Mouse (Mus musculus) CH12.LX (cell line): ENCODE results near the gene Tmem132c. TPM values are rescaled to one million over a fixed set of nuclear protein-coding genes. Genes with fewer than 3 reads are reported as not detected.

Experiments used
- DNase-seq: peaks from one replicate; pipeline ENCODE4 v3.0.0-alpha.2; 2013; ENCODE audit errors: extremely low read depth
- H3K27ac ChIP-seq: 2 replicates; pipeline ENCODE4 v1.5.1; 2012; ENCODE audit warnings: low read depth, mild to moderate bottlenecking, control low read depth, moderate library complexity; ENCODE audit not compliant: insufficient read depth
- H3K27me3 ChIP-seq: replicated peaks from 2 replicates; pipeline ENCODE3; 2012; ENCODE audit warnings: inconsistent platforms
- H3K36me3 ChIP-seq, 2 experiments: replicated peaks in 1 of 2; 2 replicates each; pipeline versions ENCODE3 to v1.6.1; 2012; ENCODE audit warnings: inconsistent platforms in 1 of 2, low read length in 1 of 2, mild to moderate bottlenecking in 1 of 2, mixed read lengths in 1 of 2, moderate library complexity in 1 of 2; ENCODE audit not compliant: control insufficient read depth in 1 of 2, insufficient read depth in 1 of 2
- H3K4me1 ChIP-seq, 2 experiments: 2 replicates each; pipeline ENCODE4 v1.6.1; 2012; ENCODE audit warnings: inconsistent platforms in 1 of 2, moderate library complexity in 1 of 2; ENCODE audit not compliant: insufficient read depth in 2 of 2, control insufficient read depth in 1 of 2
- H3K4me2 ChIP-seq: 2 replicates; pipeline ENCODE4 v1.6.1; 2012; ENCODE audit warnings: low read depth, mild to moderate bottlenecking, control low read depth; ENCODE audit not compliant: poor library complexity, insufficient read depth, severe bottlenecking
- H3K4me3 ChIP-seq, 3 experiments: fragments of 150-350 bp in 1 of 3; sonication (generic) in 1 of 3; replicated peaks in 1 of 3; 2 replicates each; pipeline versions ENCODE3 to v1.5.1; 2011 to 2012; ENCODE audit warnings: low read depth in 2 of 3, low read length in 2 of 3, mild to moderate bottlenecking in 2 of 3, moderate library complexity in 2 of 3, control low read depth in 1 of 3, improper control_type of control experiment in 1 of 3, inconsistent platforms in 1 of 3, mixed read lengths in 1 of 3; ENCODE audit not compliant: poor library complexity in 1 of 3
- H3K79me2 ChIP-seq: replicated peaks from 2 replicates; pipeline ENCODE4 v1.6.1; 2012; ENCODE audit warnings: mild to moderate bottlenecking, moderate library complexity; ENCODE audit not compliant: control insufficient read depth, poor library complexity, insufficient read depth, severe bottlenecking; ENCODE audit errors: extremely low read depth
- H3K9ac ChIP-seq: 2 replicates; pipeline ENCODE4 v1.6.1; 2012; ENCODE audit warnings: low read depth, mild to moderate bottlenecking, control low read depth, moderate library complexity; ENCODE audit not compliant: insufficient read depth
- H3K9me3 ChIP-seq: replicated peaks from 2 replicates; pipeline ENCODE3; 2012; ENCODE audit warnings: low read length, inconsistent platforms, mixed read lengths
- BHLHE40 ChIP-seq: IDR thresholded peaks from 2 replicates; pipeline ENCODE4 v1.6.1; 2011; ENCODE audit warnings: mild to moderate bottlenecking, low read depth, low read length, improper control_type of control experiment
- CHD1 ChIP-seq: IDR thresholded peaks from 2 replicates; pipeline ENCODE4 v1.6.1; 2012; ENCODE audit warnings: low read depth, low read length, improper control_type of control experiment, inconsistent platforms
- CHD2 ChIP-seq: IDR thresholded peaks from 2 replicates; pipeline ENCODE4 v1.6.1; 2011; ENCODE audit warnings: low read length, improper control_type of control experiment
- CTCF ChIP-seq, 2 experiments: IDR thresholded peaks in 1 of 2; conservative IDR thresholded peaks in 1 of 2; 2 replicates each; pipeline ENCODE4 v1.5.1; 2011 to 2012; ENCODE audit warnings: low read depth in 2 of 2, low read length in 2 of 2, improper control_type of control experiment in 1 of 2, inconsistent platforms in 1 of 2, mild to moderate bottlenecking in 1 of 2, moderate library complexity in 1 of 2
- E2F4 ChIP-seq: IDR thresholded peaks from 2 replicates; pipeline ENCODE4 v1.6.1; 2011; ENCODE audit warnings: low read depth, low read length, improper control_type of control experiment; ENCODE audit not compliant: insufficient replicate concordance
- EP300 ChIP-seq: IDR thresholded peaks from 2 replicates; pipeline ENCODE4 v1.6.1; 2011; ENCODE audit warnings: low read length, improper control_type of control experiment
- ETS1 ChIP-seq: conservative IDR thresholded peaks from 2 replicates; pipeline ENCODE4 v1.6.1; 2012; ENCODE audit warnings: low read depth, mild to moderate bottlenecking, inconsistent platforms, low read length, improper control_type of control experiment, moderate library complexity
- GABPA ChIP-seq: IDR thresholded peaks from 2 replicates; pipeline ENCODE4 v1.6.1; 2012; ENCODE audit warnings: low read depth, low read length, improper control_type of control experiment, inconsistent platforms; ENCODE audit not compliant: insufficient replicate concordance
- HCFC1 ChIP-seq: IDR thresholded peaks from 2 replicates; pipeline ENCODE4 v1.6.1; 2012; ENCODE audit warnings: low read depth, mild to moderate bottlenecking, inconsistent platforms, low read length, improper control_type of control experiment
- IRF4 ChIP-seq: IDR thresholded peaks from 2 replicates; pipeline ENCODE4 v1.6.1; 2014; ENCODE audit warnings: low read depth, mild to moderate bottlenecking, inconsistent platforms, low read length, improper control_type of control experiment
- KAT2A ChIP-seq: IDR thresholded peaks from 2 replicates; pipeline ENCODE4 v1.6.1; 2012; ENCODE audit warnings: low read length, improper control_type of control experiment, inconsistent platforms; ENCODE audit not compliant: insufficient replicate concordance
- MAZ ChIP-seq: IDR thresholded peaks from 2 replicates; pipeline ENCODE4 v1.6.1; 2012; ENCODE audit warnings: low read depth, mild to moderate bottlenecking, inconsistent platforms, low read length, improper control_type of control experiment, moderate library complexity
- MEF2A ChIP-seq: IDR thresholded peaks from 2 replicates; pipeline ENCODE4 v1.6.1; 2014; ENCODE audit warnings: low read depth, mild to moderate bottlenecking, inconsistent platforms, low read length, improper control_type of control experiment, borderline replicate concordance
- MXI1 ChIP-seq: IDR thresholded peaks from 2 replicates; pipeline ENCODE4 v1.6.1; 2011; ENCODE audit warnings: mild to moderate bottlenecking, low read depth, low read length, improper control_type of control experiment
- MYC ChIP-seq: IDR thresholded peaks from 2 replicates; pipeline ENCODE4 v1.6.1; 2011; ENCODE audit warnings: low read depth, mild to moderate bottlenecking, improper control_type of control experiment, low read length
- NRF1 ChIP-seq: IDR thresholded peaks from 2 replicates; pipeline ENCODE4 v1.6.1; 2014; ENCODE audit warnings: low read depth, mild to moderate bottlenecking, inconsistent platforms, low read length, improper control_type of control experiment, moderate library complexity
- PAX5 ChIP-seq: IDR thresholded peaks from 2 replicates; pipeline ENCODE4 v1.6.1; 2012; ENCODE audit warnings: low read length, inconsistent platforms, mixed read lengths
- POLR2A ChIP-seq: IDR thresholded peaks from 2 replicates; pipeline ENCODE4 v1.6.1; 2011; ENCODE audit warnings: low read depth, mild to moderate bottlenecking, improper control_type of control experiment, low read length
- RAD21 ChIP-seq: IDR thresholded peaks from 2 replicates; pipeline ENCODE4 v1.6.1; 2011; ENCODE audit warnings: low read depth, mild to moderate bottlenecking, low read length, improper control_type of control experiment, moderate library complexity
- SIN3A ChIP-seq: IDR thresholded peaks from 2 replicates; pipeline ENCODE4 v1.6.1; 2012; ENCODE audit warnings: low read length, improper control_type of control experiment, inconsistent platforms
- TCF12 ChIP-seq: IDR thresholded peaks from 2 replicates; pipeline ENCODE4 v1.6.1; 2014; ENCODE audit warnings: low read depth, mild to moderate bottlenecking, inconsistent platforms, low read length, improper control_type of control experiment
- UBTF ChIP-seq: IDR thresholded peaks from 2 replicates; pipeline ENCODE4 v1.6.1; 2012; ENCODE audit warnings: low read depth, mild to moderate bottlenecking, inconsistent platforms, low read length, improper control_type of control experiment, moderate library complexity
- USF1 ChIP-seq: IDR thresholded peaks from 2 replicates; pipeline ENCODE4 v1.6.1; 2014; ENCODE audit warnings: low read depth, mild to moderate bottlenecking, inconsistent platforms, low read length, improper control_type of control experiment
- ZKSCAN1 ChIP-seq: IDR thresholded peaks from 2 replicates; pipeline ENCODE4 v1.6.1; 2012; ENCODE audit warnings: low read depth, inconsistent platforms, low read length, improper control_type of control experiment, borderline replicate concordance
- ZNF384 ChIP-seq: IDR thresholded peaks from 2 replicates; pipeline ENCODE4 v1.6.1; 2012; ENCODE audit warnings: low read depth, low read length, improper control_type of control experiment, inconsistent platforms
- dilution Hi-C: fragments of 300-500 bp; cut with MboI; formaldehyde crosslinking; loops from 2 replicates; pipeline ENCODE4 v1.14.3; 2020; ENCODE audit warnings: low sequenced_read_pairs; ENCODE audit not compliant: extremely low pct_unique_long_range_greater_than_20kb, extremely low pct_ligation_motif_present
- in situ Hi-C: fragments of 300-500 bp; cut with MboI; formaldehyde crosslinking; loops from 3 replicates; pipeline ENCODE4 v1.14.3; 2019; ENCODE audit warnings: low sequenced_read_pairs, low pct_ligation_motif_present, low pct_unique_long_range_greater_than_20kb, mixed read lengths
- polyA plus RNA-seq: library from polyadenylated mRNA; unstranded; fragments of >175 nt; gene quantifications from 2 replicates; pipeline ENCODE4 v1.2.1, GENCODE M21; 2012; ENCODE audit warnings: low read depth; ENCODE audit not compliant: insufficient read length
- total RNA-seq, 2 experiments: library from RNA; depleted of rRNA; stranded (reverse); fragments of 300-350 nt in 1 of 2; fragments of >200 nt in 1 of 2; gene quantifications; 2 replicates each; pipeline ENCODE4 v1.2.3; 2012 to 2014

Tmem132c gene
- total and polyA plus RNA-seq, 3 experiments: not detected

DNA sequence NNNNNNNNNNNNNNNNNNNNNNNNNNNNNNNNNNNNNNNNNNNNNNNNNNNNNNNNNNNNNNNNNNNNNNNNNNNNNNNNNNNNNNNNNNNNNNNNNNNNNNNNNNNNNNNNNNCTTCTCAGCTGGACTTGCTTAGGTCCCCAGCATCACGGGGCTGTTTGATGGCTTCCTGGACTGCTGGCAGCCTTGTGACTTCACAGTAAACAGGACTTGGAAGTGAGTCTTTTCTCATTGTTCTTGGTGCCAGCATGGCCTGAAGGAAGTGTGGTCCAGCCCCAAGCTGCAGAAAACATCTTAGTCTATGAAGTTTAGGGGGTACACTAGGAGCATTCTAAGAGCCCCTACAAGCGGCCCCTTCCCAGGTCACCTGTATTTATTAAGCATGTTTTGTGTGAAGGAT lies 83.0 kb downstream of the Tmem132c start:
- Histone ChIP-seq H3K4me2 (no peak overlapping the region), H3K36me3 (no peaks in the 10 kb centered on the region), H3K79me2 (no peaks in the 10 kb centered on the region), H3K4me1 (no peaks in the 10 kb centered on the region), H3K9ac (no peak overlapping the region), H3K27ac (no peak overlapping the region), H3K4me3 (no peak overlapping the region), H3K9me3 (peaks cover 75% of the 10 kb centered on the region), H3K27me3 (no peaks in the 10 kb centered on the region)
- DNase-seq: no peak
- TF ChIP-seq UBTF (no peak), IRF4 (no peak), NRF1 (no peak), KAT2A (no peak), MYC (no peak), SIN3A (no peak), ZKSCAN1 (no peak), CTCF (conservative IDR thresholded peaks at IDR 0.05 in 1 of 2, IDR thresholded peaks at IDR 0.05 in 1 of 2; ENCODE audit: low read depth in 2 of 2, low read length in 2 of 2) (no peak), GABPA (no peak), CHD2 (no peak), TCF12 (no peak), ETS1 (no peak), PAX5 (no peak), CHD1 (no peak), ZNF384 (no peak), MXI1 (no peak), POLR2A (no peak), BHLHE40 (no peak), HCFC1 (no peak)
- in situ Hi-C loops (no loop called here), dilution Hi-C loops (no loop called here)

GRCm38 (mm10) chr5:127336048-127336907 lies 94.7 kb downstream of the Tmem132c start:
- Histone ChIP-seq H3K36me3 (no peaks in the 10 kb centered on the region), H3K4me2 (no peak overlapping the region)
- TF ChIP-seq MEF2A (no peak), ETS1 (no peak), EP300 (no peak), E2F4 (no peak), TCF12 (no peak), RAD21 (no peak), MAZ (no peak), POLR2A (no peak), USF1 (no peak), MXI1 (no peak)

More at GRCm38 (mm10) chr5:127336048-127336907, 94.7 kb downstream of the Tmem132c start:
- no peaks in the 10 kb centered on the region for H3K27me3 ChIP-seq
- H3K79me2 ChIP-seq: no peaks in the 10 kb centered on the region
- in situ Hi-C loops (no loop called here), dilution Hi-C loops (no loop called here)
- peaks cover 75% of the 10 kb centered on the region for H3K9me3 ChIP-seq
- H3K4me3 ChIP-seq: no peak overlapping the region
- no peaks in the 10 kb centered on the region for H3K4me1 ChIP-seq
- no peak overlapping the region for H3K27ac ChIP-seq
- H3K9ac ChIP-seq: no peak overlapping the region
- DNase-seq: no peak
